Mouse (Mus musculus) heart, postnatal 0 days (tissue): ENCODE measurements around the gene Pcmt1.

Experiments used
- CTCF ChIP-seq: IDR thresholded peaks from 2 replicates; pipeline ENCODE4 v1.5.1; 2016; ENCODE audit warnings: antibody characterized with exemption, control low read depth, low read depth
- EP300 ChIP-seq: IDR thresholded peaks from 2 replicates; pipeline ENCODE4 v1.6.1; 2016; ENCODE audit warnings: antibody characterized with exemption, low read depth

DNA sequence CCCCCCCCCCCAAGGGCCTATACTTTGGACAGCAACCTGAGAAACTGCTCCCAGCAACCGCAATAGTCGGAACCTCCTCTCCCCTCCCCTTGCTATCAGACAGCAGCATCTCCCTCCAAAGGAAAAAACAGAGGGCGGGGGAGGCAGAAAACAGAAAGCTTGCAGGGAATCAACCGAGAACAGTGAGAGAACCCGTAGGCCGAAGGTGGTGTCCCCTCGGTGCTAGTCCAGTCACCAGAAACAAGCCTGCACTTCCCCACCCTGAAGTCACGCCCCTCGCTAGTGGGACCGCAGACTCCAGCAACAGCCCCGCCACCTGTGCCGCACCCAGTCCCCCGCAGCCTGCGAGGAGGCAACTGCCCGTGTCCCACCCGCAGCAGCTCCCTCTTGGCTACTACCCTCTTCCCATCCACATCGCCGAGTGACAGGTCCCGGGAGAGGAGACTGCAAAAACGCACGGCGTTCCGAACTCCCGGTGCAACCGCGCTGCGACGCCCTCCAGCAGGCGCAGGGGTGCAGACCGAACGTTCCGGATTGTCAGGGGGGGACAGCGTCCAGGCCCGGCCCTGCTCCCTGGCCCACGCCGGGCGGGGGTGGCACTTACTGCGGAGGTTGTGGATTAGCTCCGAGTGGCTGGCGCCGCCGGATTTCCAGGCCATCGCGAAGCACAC is 18.3 kb downstream of the Pcmt1 start:
- TF ChIP-seq CTCF (no peak), EP300 (no peak)
